Mouse (Mus musculus): ENCODE results near the gene Elmo3.

Gene Elmo3

GRCm38 (mm10) chr8:105305211-105306145 is at the start of gene Elmo3:
Gene Elmo3 (plus strand): TSS chr8:105305601.
- peak; percentile 80 to 84 for DNase-seq (ENCODE audit: low spot score in 2 of 2)

GRCm38 (mm10) chr8:105257318-105258114 is 47.9 kb upstream of the Elmo3 start:
- no peak for DNase-seq (ENCODE audit: low spot score in 2 of 2)

- no peak for DNase-seq (ENCODE audit: low spot score in 2 of 2)
Observed at GRCm38 (mm10) chr8:105258911-105259720, 46.3 kb upstream of the Elmo3 start.

- DNase-seq (ENCODE audit: low spot score in 2 of 2), result peak; percentile 50 to 60
Observed at GRCm38 (mm10) chr8:105259721-105260320, 45.6 kb upstream of the Elmo3 start.

GRCm38 (mm10) chr8:105260371-105261099 is 44.9 kb upstream of the Elmo3 start:
- DNase-seq (ENCODE audit: low spot score in 2 of 2), result no peak

- DNase-seq (ENCODE audit: low spot score in 2 of 2), result no peak
Observed at GRCm38 (mm10) chr8:105261326-105261980, 43.9 kb upstream of the Elmo3 start.

GRCm38 (mm10) chr8:105263244-105263912 is 42.0 kb upstream of the Elmo3 start:
- no peak for DNase-seq (ENCODE audit: low spot score in 2 of 2)

GRCm38 (mm10) chr8:105264024-105264982 is 41.1 kb upstream of the Elmo3 start, which contains the start of the genes Tradd and Fbxl8:
Gene Tradd (minus strand): TSS chr8:105264609.
Gene Fbxl8 (plus strand): TSS chr8:105264648.
- peak; percentile 80 to 82 for DNase-seq (ENCODE audit: low spot score in 2 of 2)

GRCm38 (mm10) chr8:105265128-105265527 is 40.3 kb upstream of the Elmo3 start:
- DNase-seq (ENCODE audit: low spot score in 2 of 2), result peak in 1 of 2 experiments; percentile 20

GRCm38 (mm10) chr8:105266775-105267174 is 38.6 kb upstream of the Elmo3 start:
- DNase-seq (ENCODE audit: low spot score in 2 of 2), result no peak

GRCm38 (mm10) chr8:105268342-105269074 is 36.9 kb upstream of the Elmo3 start:
- no peak for DNase-seq (ENCODE audit: low spot score in 2 of 2)

GRCm38 (mm10) chr8:105269075-105269458 is 36.3 kb upstream of the Elmo3 start:
- no peak for DNase-seq (ENCODE audit: low spot score in 2 of 2)

GRCm38 (mm10) chr8:105269461-105269947 is 35.9 kb upstream of the Elmo3 start, which contains the start of gene Hsf4:
Gene Hsf4 (plus strand): TSS chr8:105269801.
- DNase-seq (ENCODE audit: low spot score in 2 of 2), result peak; percentile 62 to 72

- DNase-seq (ENCODE audit: low spot score in 2 of 2), result no peak
Observed at GRCm38 (mm10) chr8:105270101-105270915, 35.1 kb upstream of the Elmo3 start.

GRCm38 (mm10) chr8:105270916-105271186 is 34.5 kb upstream of the Elmo3 start:
- DNase-seq (ENCODE audit: low spot score in 2 of 2), result no peak

GRCm38 (mm10) chr8:105275387-105275786 is 30.0 kb upstream of the Elmo3 start:
- no peak for DNase-seq (ENCODE audit: low spot score in 2 of 2)

- no peak for DNase-seq (ENCODE audit: low spot score in 2 of 2)
Observed at GRCm38 (mm10) chr8:105275840-105276239, 29.6 kb upstream of the Elmo3 start, which contains the start of gene Nol3. Gene Nol3 (plus strand): TSS chr8:105276140.
